Mouse (Mus musculus) hindbrain, embryonic 10.5 days (tissue): ENCODE measurements around the gene Prok2. TPM values are rescaled to one million over a fixed set of nuclear protein-coding genes. Genes with fewer than 3 reads are reported as not detected.

ENCODE experiments used
- DNase-seq: peaks from one replicate; pipeline ENCODE4 v3.0.0-alpha.2; 2017; ENCODE audit warnings: low spot score
- H3K27ac ChIP-seq: fragments of 300-500 bp; sonication (generic); 2 replicates; pipeline ENCODE4 v1.5.1; 2016; ENCODE audit warnings: mild to moderate bottlenecking, moderate library complexity
- H3K27me3 ChIP-seq: fragments of 300-500 bp; sonication (generic); 2 replicates; pipeline ENCODE4 v1.6.1; 2016; ENCODE audit warnings: mild to moderate bottlenecking; ENCODE audit not compliant: poor library complexity, insufficient read depth, severe bottlenecking
- H3K36me3 ChIP-seq: fragments of 300-500 bp; sonication (generic); 2 replicates; pipeline ENCODE4 v1.6.1; 2016; ENCODE audit warnings: mild to moderate bottlenecking, moderate library complexity
- H3K4me1 ChIP-seq: fragments of 300-500 bp; sonication (generic); replicated peaks from 2 replicates; pipeline ENCODE4 v1.6.1; 2016; ENCODE audit warnings: mild to moderate bottlenecking
- H3K4me3 ChIP-seq: fragments of 300-500 bp; sonication (generic); 2 replicates; pipeline ENCODE4 v1.5.1; 2016; ENCODE audit warnings: mild to moderate bottlenecking, moderate library complexity
- H3K9me3 ChIP-seq: fragments of 300-500 bp; sonication (generic); 2 replicates; pipeline ENCODE4 v1.6.1; 2016; ENCODE audit warnings: mild to moderate bottlenecking, moderate library complexity
- WGBS: fragments of 180-500 bp; shearing (Covaris S2); methylation state at CpG from one replicate; pipeline ENCODE4 v1.1.7; 2016; 5-methylcytosine and 5-hydroxymethylcytosine counted together
- polyA plus RNA-seq: library from polyadenylated mRNA; unstranded; fragments of >200 nt; fragmentation: Nextera tagmentation; extraction: Ambion mirVana; gene quantifications from 2 replicates; pipeline ENCODE4 v1.2.1, GENCODE M21; 2016

Prok2 gene
- polyA plus RNA-seq: not detected in 2 replicates

GRCm38 (mm10) chr6:99725971-99726561 is at the start of gene Prok2:
Prok2 (minus strand) TSS chr6:99726392.
- Histone ChIP-seq H3K27me3 (peaks cover 74% of the 10 kb centered on the region), H3K9me3 (no peaks in the 10 kb centered on the region), H3K4me1 (peaks cover 17% of the 10 kb centered on the region), H3K36me3 (no peaks in the 10 kb centered on the region), H3K4me3 (peak within 1 kb of the TSS; percentile 65), H3K27ac (peak within 1 kb of the TSS; percentile 35; the same call in 1 of the 2 replicates)
- under 1% methylated on average over 61 of the region's 61 CpGs for WGBS
- peak; percentile 51 for DNase-seq

- Histone ChIP-seq H3K4me1 (no peaks in the 10 kb centered on the region), H3K36me3 (no peaks in the 10 kb centered on the region), H3K27me3 (peaks cover 12% of the 10 kb centered on the region; the same call in 1 of the 2 replicates), H3K4me3 (no peak overlapping the region), H3K27ac (no peak overlapping the region), H3K9me3 (no peaks in the 10 kb centered on the region)
- no peak for DNase-seq
- 77% methylated on average over 10 of the region's 10 CpGs for WGBS
These were observed 48.5 kb upstream of the Prok2 start for GRCm38 (mm10) chr6:99774680-99775079.

- Histone ChIP-seq H3K9me3 (no peaks in the 10 kb centered on the region), H3K4me1 (peaks cover 4% of the 10 kb centered on the region), H3K36me3 (no peaks in the 10 kb centered on the region), H3K27me3 (peaks cover 3% of the 10 kb centered on the region; the same call in 1 of the 2 replicates), H3K27ac (no peak overlapping the region), H3K4me3 (no peak overlapping the region)
- 53% methylated on average over 5 of the region's 5 CpGs for WGBS
- DNase-seq: no peak
These were observed 42.3 kb upstream of the Prok2 start for GRCm38 (mm10) chr6:99768495-99768894.

- Histone ChIP-seq H3K9me3 (no peaks in the 10 kb centered on the region), H3K4me1 (peaks cover 4% of the 10 kb centered on the region), H3K27me3 (peaks cover 3% of the 10 kb centered on the region; the same call in 1 of the 2 replicates), H3K4me3 (no peak overlapping the region), H3K27ac (no peak overlapping the region), H3K36me3 (no peaks in the 10 kb centered on the region)
- no peak for DNase-seq
- WGBS: 89% methylated on average over 3 of the region's 3 CpGs
These were observed 38.7 kb upstream of the Prok2 start for GRCm38 (mm10) chr6:99764916-99765315.

DNA sequence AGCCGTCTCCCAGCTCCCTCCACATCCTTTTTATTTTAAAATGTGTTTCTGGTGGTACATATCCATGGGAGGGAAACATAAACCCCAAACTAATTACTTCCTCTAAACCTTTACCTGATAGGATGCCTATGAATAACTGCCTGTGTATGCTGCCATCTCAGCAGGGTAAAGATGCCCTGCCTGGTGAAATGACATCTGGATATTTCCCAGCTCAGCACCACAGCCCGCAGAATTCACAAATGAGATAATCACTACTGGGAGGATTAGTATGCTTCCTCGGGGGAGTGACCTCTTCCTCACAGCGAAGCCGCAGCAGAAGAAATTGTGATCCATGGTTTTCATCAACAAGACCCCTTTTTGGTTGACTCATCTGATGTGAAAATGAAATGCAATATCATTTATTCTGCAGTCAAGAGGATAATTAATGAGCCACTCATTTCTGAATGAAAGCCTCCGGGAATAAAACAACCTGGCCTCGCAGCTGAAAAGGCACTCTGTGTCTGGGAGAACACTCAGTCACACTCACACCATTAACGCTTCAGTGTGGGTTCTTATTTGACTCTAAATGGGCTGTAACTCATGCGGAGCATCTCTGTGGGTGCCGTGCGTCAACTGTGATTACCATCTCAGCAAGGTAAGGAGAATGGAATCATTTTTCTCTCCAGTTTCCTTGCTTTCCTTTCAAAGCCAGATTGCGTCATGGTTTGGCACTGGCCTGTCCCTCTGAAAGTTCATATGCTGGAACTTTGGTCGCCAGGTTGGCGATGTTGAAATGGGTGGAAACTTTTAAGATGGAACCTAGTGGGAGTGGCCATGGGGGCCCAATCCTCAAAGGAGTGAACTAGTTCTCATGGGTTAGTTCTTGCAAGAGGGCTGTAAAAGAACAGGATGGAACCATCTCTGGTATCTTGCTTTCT is 36.1 kb upstream of the Prok2 start:
- Histone ChIP-seq H3K27me3 (peaks cover 3% of the 10 kb centered on the region; the same call in 1 of the 2 replicates), H3K27ac (no peak overlapping the region), H3K4me3 (no peak overlapping the region), H3K36me3 (no peaks in the 10 kb centered on the region), H3K9me3 (no peaks in the 10 kb centered on the region), H3K4me1 (no peaks in the 10 kb centered on the region)
- DNase-seq: no peak
- 79% methylated on average over 14 of the region's 14 CpGs for WGBS

DNA sequence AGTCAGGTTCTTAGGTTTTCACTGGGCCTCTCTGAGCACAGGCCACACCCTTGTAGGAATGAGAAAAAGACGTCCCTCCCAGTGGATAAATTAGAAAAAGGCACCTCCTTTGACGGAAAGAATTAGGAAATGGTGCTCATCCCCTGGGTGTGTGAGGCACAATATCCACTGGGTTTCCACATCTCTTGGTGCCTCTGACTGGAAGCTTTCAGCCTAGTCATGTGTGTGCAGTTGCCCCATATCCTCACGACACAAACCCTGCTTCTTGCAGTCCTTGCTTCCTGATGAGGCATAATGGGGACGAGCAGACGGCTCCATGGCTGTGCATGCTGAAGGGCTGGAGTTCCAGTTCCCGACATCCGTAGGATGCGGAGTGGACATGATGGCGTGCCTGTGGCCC is 29.9 kb upstream of the Prok2 start:
- no peak for DNase-seq
- no peak overlapping the region for H3K4me3 ChIP-seq
- no peaks in the 10 kb centered on the region for H3K4me1 ChIP-seq
- H3K9me3 ChIP-seq: no peaks in the 10 kb centered on the region
- peaks cover 7% of the 10 kb centered on the region; the same call in 1 of the 2 replicates for H3K27me3 ChIP-seq
- WGBS: 88% methylated on average over 9 of the region's 9 CpGs
- no peaks in the 10 kb centered on the region for H3K36me3 ChIP-seq
- H3K27ac ChIP-seq: no peak overlapping the region

DNA sequence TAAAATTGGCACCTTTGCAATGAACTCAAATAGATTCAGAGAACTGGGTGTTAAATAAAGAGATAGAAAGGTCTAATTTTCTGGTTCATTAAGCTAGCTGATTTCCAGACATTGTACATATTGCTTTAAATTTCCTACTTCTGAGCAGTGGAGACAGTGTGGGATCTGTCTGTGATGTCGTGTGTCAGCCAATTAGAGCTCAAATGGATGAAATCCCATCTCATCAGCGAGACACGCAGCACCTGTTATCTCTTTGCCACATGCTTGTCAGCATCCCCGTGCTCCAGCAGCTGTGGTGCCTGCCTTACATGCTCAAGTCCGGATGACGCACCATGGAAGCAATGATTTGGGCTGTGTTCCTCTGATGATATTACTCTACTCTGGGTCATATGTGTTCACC is 25.1 kb upstream of the Prok2 start:
- Histone ChIP-seq H3K9me3 (no peaks in the 10 kb centered on the region), H3K27me3 (peaks cover 10% of the 10 kb centered on the region; the same call in 1 of the 2 replicates), H3K4me3 (no peak overlapping the region), H3K4me1 (no peaks in the 10 kb centered on the region), H3K36me3 (no peaks in the 10 kb centered on the region), H3K27ac (no peak overlapping the region)
- no peak for DNase-seq
- 83% methylated on average over 6 of the region's 6 CpGs for WGBS

DNA sequence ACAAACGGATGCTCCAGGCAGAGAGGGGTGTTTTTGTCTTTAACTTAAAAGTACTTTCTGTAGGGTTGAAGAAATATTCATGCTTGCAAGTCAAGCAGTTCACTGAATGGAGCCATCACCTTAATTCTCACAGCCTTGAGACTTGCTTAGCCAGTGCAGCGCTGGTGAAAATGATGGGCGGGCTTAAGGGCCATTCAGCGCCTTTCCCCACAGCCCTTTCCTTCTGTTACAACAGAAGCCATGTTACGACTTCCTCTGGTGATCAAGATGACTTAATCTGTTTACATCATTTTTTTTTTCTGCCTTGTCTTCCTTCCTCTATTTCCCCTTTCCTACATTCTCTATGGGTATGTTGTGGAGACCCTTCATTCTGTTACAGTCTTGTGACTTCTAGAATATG is 20.1 kb upstream of the Prok2 start:
- H3K27me3 ChIP-seq: 0 out of 2 replicates have a peak, but pooled peaks cover 3% of the 10 kb centered on the region
- 86% methylated on average over 5 of the region's 5 CpGs for WGBS
- H3K9me3 ChIP-seq: no peaks in the 10 kb centered on the region
- H3K36me3 ChIP-seq: no peaks in the 10 kb centered on the region
- H3K27ac ChIP-seq: no peak overlapping the region
- DNase-seq: no peak
- no peak overlapping the region for H3K4me3 ChIP-seq
- H3K4me1 ChIP-seq: peaks cover 2% of the 10 kb centered on the region; the same call in 1 of the 2 replicates

DNA sequence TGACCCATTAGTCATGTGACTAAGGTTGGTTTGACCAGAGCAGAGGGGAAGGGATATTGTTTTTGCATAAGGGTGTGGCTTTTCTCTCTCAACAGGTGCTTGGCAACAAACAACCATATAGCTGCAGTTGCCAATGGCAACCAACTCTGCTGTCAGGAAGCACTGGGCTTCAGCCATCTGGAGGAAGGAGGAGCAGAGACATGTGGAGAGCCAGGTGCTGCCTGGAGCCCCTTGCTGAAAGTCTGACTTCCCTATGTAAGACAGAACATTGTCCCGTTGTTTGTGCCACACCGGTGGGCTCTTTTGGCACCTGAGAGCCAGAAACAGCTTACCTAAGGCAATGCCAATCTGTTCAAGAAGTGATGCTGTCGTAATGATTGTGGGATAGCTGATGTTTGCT is 16.7 kb upstream of the Prok2 start:
- no peak overlapping the region for H3K4me3 ChIP-seq
- WGBS: 76% methylated on average over 3 of the region's 3 CpGs
- no peak for DNase-seq

GRCm38 (mm10) chr6:99734666-99735065 is 8.5 kb upstream of the Prok2 start:
- Histone ChIP-seq H3K9me3 (no peaks in the 10 kb centered on the region), H3K4me3 (no peak overlapping the region), H3K4me1 (no peaks in the 10 kb centered on the region), H3K27ac (no peak overlapping the region), H3K27me3 (peaks cover 18% of the 10 kb centered on the region), H3K36me3 (no peaks in the 10 kb centered on the region)
- DNase-seq: no peak
- WGBS: 87% methylated on average over 5 of the region's 5 CpGs

More for the DNA sequence above, 16.7 kb upstream of the Prok2 start:
- Histone ChIP-seq H3K27ac (no peak overlapping the region), H3K36me3 (no peaks in the 10 kb centered on the region), H3K9me3 (no peaks in the 10 kb centered on the region), H3K27me3 (no peaks in the 10 kb centered on the region), H3K4me1 (peaks cover 2% of the 10 kb centered on the region; the same call in 1 of the 2 replicates)

DNA sequence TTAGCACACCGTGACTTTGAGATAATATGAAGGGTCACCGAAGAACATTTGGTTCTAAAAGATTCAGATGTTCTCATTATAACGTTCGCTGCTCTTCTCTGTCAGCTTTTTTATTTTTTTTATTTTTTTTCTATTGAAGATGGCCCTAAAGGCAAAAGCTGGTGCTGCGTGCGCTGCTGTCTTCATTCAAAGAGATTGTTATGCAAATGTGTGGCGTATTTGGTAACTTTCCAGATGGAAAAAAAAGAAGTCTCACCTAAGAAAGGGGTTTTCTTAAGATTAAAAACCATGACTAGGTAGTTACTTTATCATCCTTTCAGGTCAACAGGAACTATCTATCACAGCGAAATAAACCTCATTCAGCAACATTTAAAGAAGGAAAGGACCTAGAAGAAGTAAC is 6.5 kb upstream of the Prok2 start:
- Histone ChIP-seq H3K4me3 (no peak overlapping the region), H3K36me3 (no peaks in the 10 kb centered on the region), H3K27me3 (peaks cover 35% of the 10 kb centered on the region), H3K27ac (no peak overlapping the region), H3K4me1 (no peaks in the 10 kb centered on the region), H3K9me3 (no peaks in the 10 kb centered on the region)
- no peak for DNase-seq
- 78% methylated on average over 8 of the region's 8 CpGs for WGBS

GRCm38 (mm10) chr6:99731926-99732325 is 5.7 kb upstream of the Prok2 start:
- no peak overlapping the region for H3K27ac ChIP-seq
- peaks cover 2% of the 10 kb centered on the region for H3K4me1 ChIP-seq
- 82% methylated on average over 4 of the region's 4 CpGs for WGBS
- H3K27me3 ChIP-seq: peaks cover 43% of the 10 kb centered on the region
- no peaks in the 10 kb centered on the region for H3K36me3 ChIP-seq
- H3K9me3 ChIP-seq: no peaks in the 10 kb centered on the region
- no peak for DNase-seq
- no peak overlapping the region for H3K4me3 ChIP-seq

GRCm38 (mm10) chr6:99729853-99730252 is 3.7 kb upstream of the Prok2 start:
- whole genome bisulfite sequencing: 88% methylated on average over 4 of the region's 4 CpGs
- Histone ChIP-seq H3K36me3 (no peaks in the 10 kb centered on the region), H3K27ac (no peak overlapping the region), H3K27me3 (peaks cover 61% of the 10 kb centered on the region), H3K9me3 (no peaks in the 10 kb centered on the region), H3K4me3 (no peak overlapping the region), H3K4me1 (peaks cover 17% of the 10 kb centered on the region)
- DNase-seq: no peak
